Mouse (Mus musculus) limb, embryonic 12.5 days (tissue): ENCODE measurements around the gene 2010111I01Rik. TPM values are rescaled to one million over a fixed set of nuclear protein-coding genes. Genes with fewer than 3 reads are reported as not detected.

Source experiments
- ATAC-seq: fragments of 200-750 bp; cut with Nextera tagmentation; 2 replicates; pipeline ENCODE4 v1.8.0; 2017; ENCODE audit warnings: low read depth, moderate TSS enrichment; ENCODE audit not compliant: insufficient number of reproducible peaks, insufficient read depth, low FRiP score, low TSS enrichment
- H3K27ac ChIP-seq: fragments of 300-500 bp; sonication (generic); 2 replicates; pipeline ENCODE4 v1.5.1; 2016; ENCODE audit warnings: mild to moderate bottlenecking, moderate library complexity
- H3K27me3 ChIP-seq: fragments of 300-500 bp; sonication (generic); 2 replicates; pipeline ENCODE4 v1.6.1; 2016; ENCODE audit warnings: mild to moderate bottlenecking, moderate library complexity
- H3K36me3 ChIP-seq: fragments of 300-500 bp; sonication (generic); 2 replicates; pipeline ENCODE4 v1.6.1; 2016; ENCODE audit warnings: mild to moderate bottlenecking, moderate library complexity
- H3K4me1 ChIP-seq: fragments of 300-500 bp; sonication (generic); replicated peaks from 2 replicates; pipeline ENCODE4 v1.6.1; 2016
- H3K4me2 ChIP-seq: fragments of 300-500 bp; sonication (generic); 2 replicates; pipeline ENCODE4 v1.6.1; 2016; ENCODE audit warnings: mild to moderate bottlenecking, moderate library complexity
- H3K4me3 ChIP-seq: fragments of 300-500 bp; sonication (generic); replicated peaks from 2 replicates; pipeline ENCODE4 v1.5.1; 2016; ENCODE audit warnings: mild to moderate bottlenecking
- H3K9ac ChIP-seq: fragments of 300-500 bp; sonication (generic); replicated peaks from 2 replicates; pipeline ENCODE4 v1.6.1; 2016; ENCODE audit warnings: mild to moderate bottlenecking, moderate library complexity
- H3K9me3 ChIP-seq: fragments of 300-500 bp; sonication (generic); 2 replicates; pipeline ENCODE4 v1.6.1; 2016; ENCODE audit warnings: mild to moderate bottlenecking, moderate library complexity
- WGBS: fragments of 180-500 bp; shearing (Covaris S2); methylation state at CpG from one replicate; pipeline ENCODE4 v1.1.7; 2016; 5-methylcytosine and 5-hydroxymethylcytosine counted together
- polyA plus RNA-seq: library from polyadenylated mRNA; unstranded; fragments of >200 nt; fragmentation: Nextera tagmentation; extraction: Ambion mirVana; gene quantifications from 2 replicates; pipeline ENCODE4 v1.2.1, GENCODE M21; 2016

Gene 2010111I01Rik
- polyA plus RNA-seq, 1 experiment from 2014 or later: 207 TPM

DNA sequence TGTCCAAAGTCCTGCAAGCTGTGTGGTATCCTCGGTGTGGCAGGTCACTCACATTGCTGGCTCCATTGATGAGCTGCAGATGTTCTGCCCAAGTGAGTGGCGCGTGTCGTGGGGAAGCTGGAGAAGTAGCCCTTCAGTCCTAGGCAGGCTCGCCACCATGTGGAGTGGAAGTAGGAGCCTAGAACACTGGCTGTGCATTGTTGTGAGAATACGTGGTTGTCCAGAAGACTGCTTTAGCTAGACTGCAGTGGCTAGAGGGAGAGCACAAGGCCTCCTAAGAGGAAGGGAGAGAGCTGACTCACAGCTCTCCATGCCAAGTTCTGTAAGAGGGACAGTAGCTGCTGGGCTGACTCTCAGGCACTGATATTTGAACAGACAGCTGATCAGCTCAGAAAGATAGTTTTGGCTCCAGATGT lies 293.5 kb downstream of the 2010111I01Rik start:
- Histone ChIP-seq H3K9ac (no peak overlapping the region), H3K27ac (0 out of 2 replicates have a peak overlapping the region, but pooled peaks have one; percentile 19), H3K27me3 (no peaks in the 10 kb centered on the region), H3K4me1 (peaks cover 72% of the 10 kb centered on the region), H3K4me2 (no peak overlapping the region; the same call in 1 of the 2 replicates), H3K4me3 (no peak overlapping the region), H3K36me3 (peaks cover 67% of the 10 kb centered on the region), H3K9me3 (no peaks in the 10 kb centered on the region)
- 32% methylated on average over 6 of the region's 6 CpGs for WGBS
- no peak for ATAC-seq

DNA sequence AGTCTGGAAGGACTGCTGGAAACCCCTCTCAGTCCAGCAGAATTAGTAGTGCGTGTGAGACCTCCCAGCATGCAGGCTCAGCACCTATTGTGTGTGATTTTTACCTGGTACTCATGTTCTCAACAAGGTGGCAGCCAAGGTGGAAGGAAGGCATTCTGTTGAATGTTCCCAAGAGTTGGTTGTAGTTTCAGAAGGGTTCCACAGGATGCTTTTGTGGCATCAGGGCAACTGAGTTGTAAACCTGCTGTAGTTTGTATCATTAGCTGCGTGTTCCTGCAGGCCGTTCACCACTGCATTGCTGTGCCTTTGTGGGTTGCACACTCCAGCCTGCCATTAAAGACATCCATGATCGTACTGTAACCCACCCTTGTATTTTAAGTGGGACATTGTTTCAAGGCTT lies 294.0 kb downstream of the 2010111I01Rik start:
- no peak overlapping the region for H3K4me2 ChIP-seq
- H3K27me3 ChIP-seq: no peaks in the 10 kb centered on the region
- H3K4me1 ChIP-seq: peaks cover 71% of the 10 kb centered on the region
- 0 out of 2 replicates have a peak overlapping the region, but pooled peaks have one; percentile 29 for H3K27ac ChIP-seq
- H3K36me3 ChIP-seq: peaks cover 67% of the 10 kb centered on the region
- 61% methylated on average over 4 of the region's 4 CpGs for WGBS
- no peak overlapping the region for H3K4me3 ChIP-seq
- no peak for ATAC-seq
- H3K9me3 ChIP-seq: no peaks in the 10 kb centered on the region
- no peak overlapping the region for H3K9ac ChIP-seq

DNA sequence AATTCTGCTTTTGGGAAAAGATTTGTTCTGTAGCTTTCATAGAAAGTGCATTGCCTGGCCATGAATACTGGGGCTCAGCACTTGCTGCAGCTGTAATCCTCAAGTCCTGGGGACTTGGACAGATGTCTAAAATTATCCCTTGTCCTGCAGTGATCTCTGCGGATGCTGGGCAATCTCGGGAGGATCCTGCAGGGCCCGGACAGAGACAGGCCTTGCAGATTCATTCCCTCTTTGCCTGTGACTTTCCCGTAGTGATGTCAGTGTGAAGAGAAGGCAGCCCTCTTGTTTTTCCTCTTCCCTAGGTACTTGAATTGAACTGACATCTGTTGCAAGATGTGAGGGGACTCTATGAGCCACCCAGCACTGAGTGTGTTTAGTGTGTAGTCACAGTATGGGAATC lies 295.4 kb downstream of the 2010111I01Rik start:
- Histone ChIP-seq H3K27ac (peak overlapping the region; percentile 66), H3K4me1 (peaks cover 68% of the 10 kb centered on the region), H3K9ac (no peak overlapping the region), H3K4me2 (no peak overlapping the region), H3K9me3 (no peaks in the 10 kb centered on the region), H3K27me3 (no peaks in the 10 kb centered on the region), H3K4me3 (no peak overlapping the region), H3K36me3 (peaks cover 59% of the 10 kb centered on the region)
- no peak for ATAC-seq
- WGBS: 14% methylated on average over 4 of the region's 4 CpGs

DNA sequence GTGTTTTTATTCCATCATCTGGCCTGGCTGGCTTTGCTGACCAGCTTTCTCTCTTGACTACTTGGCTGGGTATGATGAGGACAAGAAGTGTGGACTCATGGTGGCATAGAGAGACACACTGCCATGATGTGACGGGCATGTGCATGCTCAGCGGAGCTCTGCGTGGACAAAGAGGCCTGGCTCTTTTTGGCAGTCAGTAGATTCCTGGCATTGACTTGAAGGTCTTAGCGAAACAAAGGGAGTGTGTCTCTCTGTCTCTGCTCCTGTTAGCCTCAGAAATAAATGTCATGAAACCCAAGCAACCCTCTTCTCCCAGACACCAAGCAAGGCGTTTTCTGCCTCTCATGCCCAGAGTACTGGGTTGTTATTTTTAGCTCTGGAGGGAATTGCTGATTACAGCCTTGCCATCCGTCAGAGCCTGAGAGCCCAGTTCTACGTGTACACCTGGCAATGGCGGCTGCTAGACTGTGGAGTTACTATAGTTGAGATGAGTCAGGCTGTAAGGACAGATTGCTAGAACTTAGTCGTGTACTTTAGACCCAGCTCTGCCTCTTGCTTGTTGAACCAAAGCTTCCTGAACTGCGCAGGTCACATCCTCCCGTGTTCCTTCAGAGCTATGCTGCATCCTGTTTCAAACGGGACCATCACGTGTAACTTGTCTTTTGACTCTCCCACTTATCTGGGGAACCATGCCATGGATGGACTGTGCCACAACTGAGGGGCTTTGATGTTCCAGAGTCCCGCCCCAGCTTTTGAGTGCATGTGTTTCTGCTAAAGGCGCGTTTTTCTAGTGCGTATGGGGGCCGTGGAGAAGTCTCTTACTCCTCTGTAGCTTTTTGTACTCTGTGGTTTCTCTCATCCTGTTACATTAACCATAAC lies 296.3 kb downstream of the 2010111I01Rik start:
- H3K27ac ChIP-seq: peak overlapping the region; percentile 66
- no peaks in the 10 kb centered on the region for H3K9me3 ChIP-seq
- ATAC-seq: no peak
- H3K36me3 ChIP-seq: peaks cover 50% of the 10 kb centered on the region
- peaks cover 64% of the 10 kb centered on the region for H3K4me1 ChIP-seq
- 58% methylated on average over 18 of the region's 18 CpGs for WGBS
- no peak overlapping the region for H3K4me2 ChIP-seq
- H3K9ac ChIP-seq: no peak overlapping the region
- H3K27me3 ChIP-seq: no peaks in the 10 kb centered on the region
- no peak overlapping the region for H3K4me3 ChIP-seq

DNA sequence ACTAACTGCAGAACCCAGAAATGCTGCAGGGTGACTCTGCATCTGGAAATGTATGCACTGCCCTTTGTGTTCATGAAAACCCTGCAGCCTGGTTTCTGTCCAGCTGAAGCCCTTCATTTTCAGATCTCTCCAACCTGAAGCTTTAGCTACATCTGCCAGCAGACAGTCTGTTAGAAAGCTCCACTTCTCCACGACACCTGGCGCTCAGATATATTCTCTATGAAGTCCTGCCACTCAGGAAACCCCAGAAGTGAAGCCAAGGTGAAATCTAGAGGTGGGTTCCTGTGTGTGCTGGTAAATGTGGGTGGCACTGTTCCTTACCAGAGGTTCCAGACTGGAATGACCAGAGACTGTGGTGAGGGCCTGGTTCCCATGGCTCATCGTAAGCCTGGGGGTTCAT lies 297.0 kb downstream of the 2010111I01Rik start:
- no peak overlapping the region for H3K9ac ChIP-seq
- H3K27me3 ChIP-seq: no peaks in the 10 kb centered on the region
- H3K4me1 ChIP-seq: peaks cover 69% of the 10 kb centered on the region
- WGBS: 91% methylated on average over 3 of the region's 3 CpGs
- ATAC-seq: no peak
- H3K4me2 ChIP-seq: no peak overlapping the region
- no peak overlapping the region for H3K27ac ChIP-seq
- no peaks in the 10 kb centered on the region for H3K9me3 ChIP-seq
- H3K36me3 ChIP-seq: peaks cover 48% of the 10 kb centered on the region
- no peak overlapping the region for H3K4me3 ChIP-seq

DNA sequence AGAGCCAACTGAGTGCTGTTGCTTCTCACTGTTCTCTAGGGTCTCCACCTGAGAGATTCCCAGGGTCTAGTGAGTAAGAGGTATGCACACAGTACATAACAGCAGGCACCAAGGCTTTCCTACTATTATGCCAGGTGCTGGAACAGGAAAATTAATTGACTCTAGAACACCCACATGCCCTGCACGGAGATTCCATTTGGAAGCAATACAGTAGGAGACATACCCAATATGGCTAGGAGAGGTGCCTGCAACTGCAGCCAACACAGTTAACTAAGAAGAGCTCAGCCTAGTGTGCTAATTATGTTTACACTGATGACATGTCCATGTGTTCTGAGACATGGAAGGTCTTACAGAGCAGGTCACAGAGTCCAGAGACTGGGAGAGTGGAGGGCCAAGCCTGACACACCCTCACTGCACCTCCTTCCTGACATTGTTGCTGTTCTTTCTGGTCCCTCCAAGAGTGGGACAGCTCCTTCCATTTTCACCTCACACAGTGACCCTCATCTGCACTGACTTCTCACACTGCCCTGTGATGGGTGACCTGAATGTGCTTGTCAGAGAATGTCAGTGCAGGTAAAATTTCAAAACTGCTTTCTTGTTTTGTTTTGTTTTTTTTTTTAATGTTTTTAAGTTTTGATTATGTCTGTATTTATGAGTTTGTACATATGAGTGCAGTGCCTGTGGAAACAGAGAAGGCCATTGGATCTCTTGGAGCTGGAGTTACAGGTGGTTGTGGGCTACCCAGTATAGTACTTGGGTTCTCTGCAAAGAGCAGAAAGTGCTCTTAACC lies 297.7 kb downstream of the 2010111I01Rik start:
- H3K36me3 ChIP-seq: peaks cover 47% of the 10 kb centered on the region
- no peak overlapping the region for H3K9ac ChIP-seq
- peaks cover 75% of the 10 kb centered on the region for H3K4me1 ChIP-seq
- H3K4me3 ChIP-seq: no peak overlapping the region
- H3K27me3 ChIP-seq: no peaks in the 10 kb centered on the region
- H3K27ac ChIP-seq: no peak overlapping the region
- no peak for ATAC-seq
- H3K9me3 ChIP-seq: no peaks in the 10 kb centered on the region
- H3K4me2 ChIP-seq: no peak overlapping the region
- 88% methylated on average over 1 of the region's 1 CpGs for WGBS

DNA sequence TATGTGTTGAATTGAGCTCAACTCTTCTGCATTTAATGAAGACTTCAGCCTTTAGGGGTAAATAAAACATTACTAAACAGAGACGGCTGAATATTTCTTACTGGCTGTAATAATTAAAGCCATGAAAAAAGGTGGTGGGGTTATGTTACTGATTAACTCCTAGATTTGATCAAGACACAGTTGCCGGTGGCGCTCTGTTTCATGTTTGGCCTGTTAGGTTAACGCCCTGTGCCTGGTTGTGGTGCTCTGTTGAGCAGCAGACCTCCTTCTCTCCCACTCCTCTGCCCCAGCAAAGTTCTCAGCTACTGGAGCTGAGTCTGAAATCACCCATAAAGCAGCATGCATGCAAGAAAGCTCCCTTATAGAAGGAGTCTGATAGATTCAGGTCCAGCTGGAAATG lies 303.7 kb downstream of the 2010111I01Rik start:
- Histone ChIP-seq H3K9me3 (no peaks in the 10 kb centered on the region), H3K4me2 (no peak overlapping the region), H3K36me3 (peaks cover 35% of the 10 kb centered on the region; the same call in 1 of the 2 replicates), H3K4me3 (no peak overlapping the region), H3K27me3 (no peaks in the 10 kb centered on the region), H3K9ac (no peak overlapping the region), H3K4me1 (peaks cover 88% of the 10 kb centered on the region), H3K27ac (peak overlapping the region; percentile 74)
- ATAC-seq: no peak
- 32% methylated on average over 4 of the region's 4 CpGs for WGBS

DNA sequence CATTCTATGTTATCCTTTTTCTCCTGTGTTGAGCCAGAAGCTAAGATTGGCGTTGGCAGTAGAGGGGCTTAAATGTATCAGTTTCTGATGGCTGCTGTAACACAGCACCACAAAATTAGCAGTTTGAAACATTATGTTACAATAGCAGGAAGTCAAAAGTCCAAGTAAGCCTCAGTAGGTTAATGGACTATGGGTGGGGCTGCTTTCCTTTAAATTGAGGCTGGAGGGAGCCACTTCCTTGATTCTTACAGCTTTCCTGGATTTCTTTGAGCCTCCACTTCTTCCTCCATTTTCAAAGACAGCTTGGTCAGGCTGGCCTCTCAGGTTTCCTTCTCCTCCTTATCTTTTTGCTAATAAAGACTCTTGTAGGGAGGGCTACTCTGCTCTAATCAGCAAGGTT lies 304.1 kb downstream of the 2010111I01Rik start:
- Histone ChIP-seq H3K4me3 (no peak overlapping the region), H3K4me1 (peaks cover 86% of the 10 kb centered on the region), H3K9me3 (no peaks in the 10 kb centered on the region), H3K36me3 (peaks cover 30% of the 10 kb centered on the region; the same call in 1 of the 2 replicates), H3K27me3 (no peaks in the 10 kb centered on the region), H3K27ac (peak overlapping the region; percentile 74), H3K4me2 (no peak overlapping the region), H3K9ac (no peak overlapping the region)
- WGBS: 55% methylated on average over 1 of the region's 1 CpGs
- no peak for ATAC-seq

DNA sequence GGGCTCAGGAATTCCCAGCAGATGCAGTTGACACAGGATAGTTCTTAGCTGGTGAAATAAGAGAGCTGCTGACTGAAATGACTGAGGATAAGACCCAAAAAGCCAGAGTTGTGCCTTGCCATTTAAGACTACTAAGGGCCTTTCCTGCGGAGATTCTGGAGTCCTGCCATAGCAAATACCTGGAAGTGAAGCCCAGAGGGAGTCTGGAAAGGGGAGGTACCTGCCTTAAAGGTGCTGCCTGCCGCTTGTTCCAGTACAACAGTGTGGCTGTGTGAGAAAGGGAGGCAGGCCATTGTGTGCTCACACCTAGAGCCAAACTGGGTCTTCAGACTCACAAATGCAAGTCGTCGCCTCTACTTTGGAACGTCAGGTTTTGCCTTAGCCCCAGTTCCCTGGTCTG lies 305.5 kb downstream of the 2010111I01Rik start:
- Histone ChIP-seq H3K9ac (no peak overlapping the region), H3K27me3 (no peaks in the 10 kb centered on the region), H3K4me3 (no peak overlapping the region), H3K27ac (no peak overlapping the region), H3K4me2 (peak overlapping the region; percentile 17; the same call in 1 of the 2 replicates), H3K4me1 (peaks cover 89% of the 10 kb centered on the region), H3K9me3 (no peaks in the 10 kb centered on the region), H3K36me3 (peaks cover 25% of the 10 kb centered on the region; the same call in 1 of the 2 replicates)
- ATAC-seq: no peak
- 39% methylated on average over 5 of the region's 5 CpGs for WGBS

DNA sequence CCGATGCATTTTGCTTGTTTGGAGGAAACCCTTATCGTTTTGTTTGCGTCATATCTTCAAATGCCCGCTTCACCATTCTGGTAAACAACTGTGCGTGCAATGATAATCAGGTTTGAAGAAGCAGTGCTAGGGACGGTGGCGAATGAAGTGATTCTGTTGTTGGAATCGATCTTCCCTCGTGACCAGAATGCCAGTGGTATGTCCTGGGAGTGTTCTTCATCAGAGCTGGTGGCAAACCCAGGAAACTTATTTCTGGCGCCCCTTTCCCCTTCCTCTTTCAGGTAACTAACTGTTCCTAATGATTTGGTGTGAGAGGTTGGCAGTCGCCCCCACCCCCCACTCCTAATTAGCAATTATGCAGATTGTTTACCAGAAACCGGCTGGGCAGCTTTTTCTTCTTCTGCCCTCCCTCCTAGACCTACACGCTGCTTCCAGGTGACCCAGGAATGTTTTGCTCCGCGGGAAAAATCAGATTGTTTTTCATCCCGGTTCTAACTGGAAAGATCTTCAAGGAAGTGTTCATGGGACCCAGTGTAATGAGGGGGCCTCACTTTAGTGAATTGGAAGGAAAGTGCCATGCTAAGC lies 307.4 kb downstream of the 2010111I01Rik start:
- no peak for ATAC-seq

More for the DNA sequence above, 307.4 kb downstream of the 2010111I01Rik start:
- Histone ChIP-seq H3K36me3 (peaks cover 26% of the 10 kb centered on the region; the same call in 1 of the 2 replicates), H3K4me1 (peaks cover 90% of the 10 kb centered on the region), H3K9ac (peak overlapping the region; percentile 58), H3K27ac (peak overlapping the region; percentile 86), H3K4me3 (peak overlapping the region; percentile 42), H3K27me3 (no peaks in the 10 kb centered on the region), H3K4me2 (peak overlapping the region; percentile 64), H3K9me3 (no peaks in the 10 kb centered on the region)
- 12% methylated on average over 16 of the region's 16 CpGs for WGBS
